Mouse (Mus musculus) layer of hippocampus, adult 9-10 months (tissue): ENCODE results near the gene Aida.
"Not testable (repeated sequence)": the region's sequence is repeated elsewhere in the genome, so short reads cannot be mapped to it uniquely, and the experiment has no call there.

Experiments
- DNase-seq: peaks from one replicate; pipeline ENCODE4 v3.0.0; 2022; ENCODE audit warnings: low spot score

The Aida gene

GRCm38 (mm10) chr1:183320708-183321107 is 24.3 kb downstream of the Aida start:
- no peak for DNase-seq

GRCm38 (mm10) chr1:183322496-183322895 is 26.1 kb downstream of the Aida start:
- not testable (repeated sequence) for DNase-seq

GRCm38 (mm10) chr1:183323923-183324322 is 27.5 kb downstream of the Aida start:
- no peak for DNase-seq

GRCm38 (mm10) chr1:183324433-183324832 is 28.0 kb downstream of the Aida start:
- DNase-seq = no peak

- DNase-seq = no peak
These were observed 30.8 kb downstream of the Aida start for GRCm38 (mm10) chr1:183327171-183327570.

- DNase-seq = not testable (repeated sequence)
These were observed 46.5 kb downstream of the Aida start for GRCm38 (mm10) chr1:183342902-183343301.

GRCm38 (mm10) chr1:183344886-183345816 is 48.8 kb downstream of the Aida start:
- peak; percentile 45 for DNase-seq

- no peak for DNase-seq
These were observed 49.4 kb downstream of the Aida start for GRCm38 (mm10) chr1:183345817-183346195.

GRCm38 (mm10) chr1:183349840-183350239 is 53.5 kb downstream of the Aida start:
- DNase-seq = peak; percentile 50

GRCm38 (mm10) chr1:183358901-183359300 is 62.5 kb downstream of the Aida start:
- DNase-seq = no peak

- DNase-seq = no peak
These were observed 65.9 kb downstream of the Aida start for GRCm38 (mm10) chr1:183362301-183362700.

GRCm38 (mm10) chr1:183362729-183363576 is 66.6 kb downstream of the Aida start:
- no peak for DNase-seq

GRCm38 (mm10) chr1:183363577-183363867 is 67.1 kb downstream of the Aida start:
- DNase-seq = no peak

- no peak for DNase-seq
These were observed 70.0 kb downstream of the Aida start for GRCm38 (mm10) chr1:183366361-183366760.

- DNase-seq = no peak
These were observed 72.4 kb downstream of the Aida start for GRCm38 (mm10) chr1:183368601-183369400.

GRCm38 (mm10) chr1:183369427-183370014 is 73.1 kb downstream of the Aida start, which contains the start of gene Mia3:
TSS of gene Mia3 (minus strand) at chr1:183369553.
- peak; percentile 89 for DNase-seq

- no peak for DNase-seq
These were observed 78.3 kb downstream of the Aida start for GRCm38 (mm10) chr1:183374728-183375127.
